8 mouse cellular contexts compared by ENCODE assay signal in the genomic region with DNA sequence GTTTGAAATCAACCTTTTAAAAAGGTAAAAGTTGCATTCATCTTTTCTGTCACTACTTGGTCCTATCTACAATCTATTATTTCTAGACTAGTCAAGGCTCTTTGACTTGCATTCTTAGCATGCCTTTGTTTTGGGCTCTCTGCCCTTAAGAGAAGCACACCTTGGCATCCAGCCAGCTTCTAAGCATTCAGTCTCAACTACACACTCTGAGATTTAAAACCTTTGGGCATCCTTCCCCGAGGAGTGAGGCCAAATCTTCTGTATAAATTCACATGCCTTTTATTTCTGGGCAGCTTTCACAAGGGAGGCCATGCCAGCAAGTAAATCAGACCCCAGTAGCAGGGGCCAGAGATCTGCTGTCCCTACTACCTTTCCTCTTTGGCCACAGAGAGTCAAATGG.
DNase-seq lines count a peak whose midpoint lies in the region; ATAC-seq and TF ChIP-seq lines count a peak whose summit lies in the region.

No protein-coding gene starts in this region.

- no peaks in the 10 kb centered on the region for H3K9me3 ChIP-seq in intestine, embryonic 14.5 days (ENCODE audit: control insufficient read depth, low read length)
- H3K9me3 ChIP-seq in intestine, postnatal 0 days (ENCODE audit: control insufficient read depth), result no peaks in the 10 kb centered on the region
- H3K9me3 ChIP-seq in lung, postnatal 0 days (ENCODE audit: low read length), result no peaks in the 10 kb centered on the region

- no peaks in the 10 kb centered on the region for H3K27me3 ChIP-seq in intestine, embryonic 14.5 days (replicated peaks; ENCODE audit: control insufficient read depth, insufficient read depth, low read length)
- no peaks in the 10 kb centered on the region for H3K27me3 ChIP-seq in intestine, postnatal 0 days (replicated peaks; ENCODE audit: control insufficient read depth, insufficient read depth, low read length)
- H3K27me3 ChIP-seq in lung, postnatal 0 days (replicated peaks; ENCODE audit: insufficient read depth, low read length), result no peaks in the 10 kb centered on the region

- whole genome bisulfite sequencing in intestine, embryonic 14.5 days, result 24% methylated on average over 1 of the region's 1 CpGs
- 43% methylated on average over 1 of the region's 1 CpGs for WGBS in intestine, postnatal 0 days
- 2% methylated on average over 1 of the region's 1 CpGs for WGBS in lung, postnatal 0 days

- no peak overlapping the region for H3K9ac ChIP-seq in intestine, embryonic 14.5 days (ENCODE audit: low read length)
- H3K9ac ChIP-seq in intestine, postnatal 0 days (ENCODE audit: low read depth, low read length), result no peak overlapping the region
- no peak overlapping the region for H3K9ac ChIP-seq in lung, postnatal 0 days (replicated peaks; ENCODE audit: low read depth)

- H3K4me2 ChIP-seq in intestine, embryonic 14.5 days (ENCODE audit: low read length), result no peak overlapping the region
- H3K4me2 ChIP-seq in intestine, postnatal 0 days (replicated peaks; ENCODE audit: low read depth), result no peak overlapping the region
- no peak overlapping the region for H3K4me2 ChIP-seq in lung, postnatal 0 days (replicated peaks; ENCODE audit: low read depth, low read length)

- H3K27ac ChIP-seq in intestine, embryonic 14.5 days (ENCODE audit: low read depth), result no peak overlapping the region
- no peak overlapping the region for H3K27ac ChIP-seq in intestine, postnatal 0 days (ENCODE audit: low read depth, low read length)
- no peak overlapping the region for H3K27ac ChIP-seq in lung, postnatal 0 days (ENCODE audit: low read length)

- no peak for TF ChIP-seq EP300 in lung, postnatal 0 days (IDR thresholded peaks at IDR 0.05)

- H3K4me3 ChIP-seq in intestine, embryonic 14.5 days (ENCODE audit: low read depth, low read length), result no peak overlapping the region
- H3K4me3 ChIP-seq in intestine, postnatal 0 days (ENCODE audit: low read depth, low read length), result no peak overlapping the region
- no peak overlapping the region for H3K4me3 ChIP-seq in lung, postnatal 0 days (ENCODE audit: low read depth, low read length)

- ATAC-seq in intestine, embryonic 14.5 days (replicated peaks; ENCODE audit: low FRiP score, low TSS enrichment, low read depth), result 0 out of 2 replicates have a peak, but pooled peaks have one; percentile 40
- no peak for ATAC-seq in intestine, postnatal 0 days
- peak; percentile 58 for ATAC-seq in lung, postnatal 0 days
- no peak for ATAC-seq in inflammation-experienced regulatory T-cells, adult 6 months

- no peak for DNase-seq in intestine, embryonic 14.5 days (ENCODE audit: low spot score)
- peak; percentile 66 for DNase-seq in Muller cell, postnatal 12 days (ENCODE audit: inconsistent ontology term)
- DNase-seq in adrenal gland, adult 8-10 months, result peak; percentile 48
- DNase-seq in heart, postnatal 4 days, result peak; percentile 54
- DNase-seq in lung, postnatal 0 days (ENCODE audit: low spot score), result peak; percentile 54
- no peak for DNase-seq in thymus, postnatal 4 days

- no peak for TF ChIP-seq CTCF in intestine, postnatal 0 days (IDR thresholded peaks at IDR 0.05; ENCODE audit: low read depth)
- no peak for TF ChIP-seq CTCF in lung, postnatal 0 days (IDR thresholded peaks at IDR 0.05)

- H3K4me1 ChIP-seq in intestine, embryonic 14.5 days (replicated peaks; ENCODE audit: control insufficient read depth, insufficient read depth, low read length), result no peaks in the 10 kb centered on the region
- H3K4me1 ChIP-seq in intestine, postnatal 0 days (replicated peaks; ENCODE audit: control insufficient read depth, insufficient read depth, low read length), result no peaks in the 10 kb centered on the region
- no peaks in the 10 kb centered on the region for H3K4me1 ChIP-seq in lung, postnatal 0 days (ENCODE audit: insufficient read depth, low read depth, low read length)

- no peaks in the 10 kb centered on the region for H3K36me3 ChIP-seq in intestine, embryonic 14.5 days (ENCODE audit: control insufficient read depth, insufficient read depth, low read length)
- H3K36me3 ChIP-seq in intestine, postnatal 0 days (ENCODE audit: control insufficient read depth, insufficient read depth), result no peaks in the 10 kb centered on the region
- H3K36me3 ChIP-seq in lung, postnatal 0 days (ENCODE audit: insufficient read depth, low read length), result no peaks in the 10 kb centered on the region

Comparison
In these comparisons a context has a peak if more than half of its experiments do, and no peak if none do; other contexts are left out.
1. ATAC-seq: peak in intestine, embryonic 14.5 days (single experiment) and lung, postnatal 0 days (single experiment); none in intestine, postnatal 0 days (single experiment) and inflammation-experienced regulatory T-cells, adult 6 months (single experiment).
2. DNase-seq: peak in Muller cell, postnatal 12 days (single experiment), adrenal gland, adult 8-10 months (single experiment), heart, postnatal 4 days (single experiment) and lung, postnatal 0 days (single experiment); none in intestine, embryonic 14.5 days (single experiment) and thymus, postnatal 4 days (single experiment).